Mouse (Mus musculus) spleen, adult 2 months (tissue): Measurements from ENCODE around the gene Anxa1. TPM values are rescaled to one million over a fixed set of nuclear protein-coding genes. Genes with fewer than 3 reads are reported as not detected.
A peak's percentile ranks its signal among the peaks of the same experiment; 100 is the strongest.

Source experiments
- DNase-seq, 2 experiments: peaks; one replicate each; pipeline versions ENCODE4 v3.0.0 to v3.0.0-alpha.2; 2012 to 2021; ENCODE audit warnings: low spot score in 2 of 2, low read depth in 1 of 2
- H3K27ac ChIP-seq: fragments of 200-500 bp; 2 replicates; pipeline ENCODE4 v1.5.1; 2012; ENCODE audit warnings: low read length, inconsistent platforms; ENCODE audit not compliant: insufficient read depth
- H3K27me3 ChIP-seq: fragments of 200-500 bp; 2 replicates; pipeline ENCODE4 v1.6.1; 2012; ENCODE audit warnings: mild to moderate bottlenecking, moderate library complexity, low read length, inconsistent platforms; ENCODE audit not compliant: control insufficient read depth, insufficient read depth
- H3K36me3 ChIP-seq: fragments of 200-500 bp; 2 replicates; pipeline ENCODE4 v1.6.1; 2012; ENCODE audit warnings: mild to moderate bottlenecking, low read length, inconsistent platforms; ENCODE audit not compliant: control insufficient read depth, insufficient read depth
- H3K4me1 ChIP-seq: fragments of 200-500 bp; 2 replicates; pipeline ENCODE4 v1.6.1; 2011; ENCODE audit warnings: inconsistent platforms; ENCODE audit not compliant: control insufficient read depth, insufficient read depth, insufficient read length
- H3K4me3 ChIP-seq: fragments of 200-500 bp; 2 replicates; pipeline ENCODE4 v1.5.1; 2011; ENCODE audit warnings: mild to moderate bottlenecking, inconsistent platforms; ENCODE audit not compliant: insufficient read depth, insufficient read length; ENCODE audit errors: extremely low read depth
- CTCF ChIP-seq: fragments of 200-500 bp; IDR thresholded peaks from 2 replicates; pipeline ENCODE4 v1.5.1; 2011; ENCODE audit warnings: mild to moderate bottlenecking, inconsistent platforms; ENCODE audit not compliant: insufficient read depth, insufficient read length, insufficient replicate concordance; ENCODE audit errors: extremely low read depth
- POLR2A ChIP-seq: fragments of 200-500 bp; IDR thresholded peaks from 2 replicates; pipeline ENCODE4 v1.6.1; 2011; ENCODE audit warnings: low read depth, low read length, inconsistent platforms
- WGBS: fragments of 180-500 bp; shearing (Covaris S2); methylation state at CpG from one replicate; pipeline ENCODE4 v1.1.7; 2018; 5-methylcytosine and 5-hydroxymethylcytosine counted together
- polyA plus RNA-seq: library from polyadenylated mRNA; depleted of rRNA; stranded (reverse); fragments of >200 nt; gene quantifications from 2 replicates; pipeline ENCODE4 v1.2.3, GENCODE M21; 2012

Gene Anxa1
- polyA plus RNA-seq, 1 experiment: 4.0 TPM

GRCm38 (mm10) chr19:20399187-20399586 lies 8.4 kb upstream of the Anxa1 start:
- no peak overlapping the region for H3K4me3 ChIP-seq
- H3K27me3 ChIP-seq: no peaks in the 10 kb centered on the region
- no peak overlapping the region for H3K27ac ChIP-seq
- TF ChIP-seq CTCF (no peak), POLR2A (no peak)
- DNase-seq: no peak
- H3K4me1 ChIP-seq: no peaks in the 10 kb centered on the region
- H3K36me3 ChIP-seq: no peaks in the 10 kb centered on the region
- 86% methylated on average over 4 of the region's 4 CpGs for WGBS

DNA sequence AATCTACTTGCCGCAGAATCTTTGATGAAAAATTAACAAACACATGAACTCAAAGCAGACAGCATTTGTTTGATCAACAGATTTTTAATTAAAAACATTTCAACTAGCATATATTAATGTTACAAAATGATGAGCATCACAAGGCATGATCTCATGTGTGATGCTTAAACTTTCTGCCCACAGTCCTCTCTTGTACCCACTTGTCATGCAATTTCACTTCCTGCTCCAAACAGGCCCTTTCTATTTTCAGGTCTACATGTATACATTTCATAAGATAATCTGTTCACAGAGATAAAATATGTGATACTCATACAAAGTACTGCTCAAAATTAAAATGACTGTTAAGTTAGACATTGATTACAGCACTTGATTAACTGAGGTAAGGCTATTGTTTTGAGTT lies 6.3 kb upstream of the Anxa1 start:
- WGBS: 95% methylated on average over 1 of the region's 1 CpGs
- H3K4me3 ChIP-seq: no peak overlapping the region
- H3K27ac ChIP-seq: no peak overlapping the region
- no peaks in the 10 kb centered on the region for H3K36me3 ChIP-seq
- TF ChIP-seq CTCF (no peak), POLR2A (no peak)
- DNase-seq: no peak
- H3K27me3 ChIP-seq: no peaks in the 10 kb centered on the region
- H3K4me1 ChIP-seq: no peaks in the 10 kb centered on the region

- Histone ChIP-seq H3K27ac (no peak overlapping the region; the same call in none of the 2 replicates), H3K4me1 (peaks cover 3% of the 10 kb centered on the region; the same call in 1 of the 2 replicates)
Measured at GRCm38 (mm10) chr19:20393556-20394274, 3.0 kb upstream of the Anxa1 start.

DNA sequence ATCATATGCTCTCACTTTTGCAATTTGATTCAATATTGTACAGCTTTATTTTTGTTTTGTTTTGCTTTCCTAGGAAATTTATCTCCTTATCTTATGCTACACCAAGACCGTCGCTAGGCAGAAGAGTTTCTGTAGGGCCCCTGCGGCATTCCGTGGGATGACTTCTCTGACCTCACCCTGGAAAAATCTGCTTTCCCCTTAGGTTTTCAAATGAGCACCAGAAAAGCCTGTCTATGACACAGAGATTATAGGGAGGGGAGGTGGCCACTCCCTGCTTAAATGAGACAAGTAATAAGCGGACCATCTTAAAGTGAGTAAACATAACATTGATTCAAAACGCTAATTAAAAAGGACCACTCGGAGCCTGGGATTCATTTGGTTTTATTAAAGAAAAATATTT lies 1.0 kb downstream of the Anxa1 start:
- Histone ChIP-seq H3K4me3 (peak overlapping the region; percentile 32; the same call in 1 of the 2 replicates), H3K27ac (peak overlapping the region; percentile 22; the same call in 1 of the 2 replicates)

More at GRCm38 (mm10) chr19:20393556-20394274, 3.0 kb upstream of the Anxa1 start:
- WGBS: 78% methylated on average over 6 of the region's 6 CpGs
- no peak overlapping the region for H3K4me3 ChIP-seq
- no peak for TF ChIP-seq CTCF
- no peak for TF ChIP-seq POLR2A
- no peak for DNase-seq
- H3K27me3 ChIP-seq: no peaks in the 10 kb centered on the region
- H3K36me3 ChIP-seq: no peaks in the 10 kb centered on the region

GRCm38 (mm10) chr19:20389245-20389644 lies 1.5 kb downstream of the Anxa1 start:
- no peak for DNase-seq
- Histone ChIP-seq H3K4me1 (peaks cover 3% of the 10 kb centered on the region; the same call in 1 of the 2 replicates), H3K36me3 (no peaks in the 10 kb centered on the region), H3K4me3 (no peak overlapping the region), H3K27ac (no peak overlapping the region), H3K27me3 (no peaks in the 10 kb centered on the region)
- TF ChIP-seq POLR2A (no peak), CTCF (no peak)
- 8% methylated on average over 6 of the region's 6 CpGs for WGBS

More for the DNA sequence above, 1.0 kb downstream of the Anxa1 start:
- TF ChIP-seq POLR2A (no peak), CTCF (no peak)
- peaks cover 3% of the 10 kb centered on the region; the same call in 1 of the 2 replicates for H3K4me1 ChIP-seq
- H3K27me3 ChIP-seq: no peaks in the 10 kb centered on the region
- no peaks in the 10 kb centered on the region for H3K36me3 ChIP-seq
- no peak for DNase-seq
- WGBS: 29% methylated on average over 7 of the region's 7 CpGs

DNA sequence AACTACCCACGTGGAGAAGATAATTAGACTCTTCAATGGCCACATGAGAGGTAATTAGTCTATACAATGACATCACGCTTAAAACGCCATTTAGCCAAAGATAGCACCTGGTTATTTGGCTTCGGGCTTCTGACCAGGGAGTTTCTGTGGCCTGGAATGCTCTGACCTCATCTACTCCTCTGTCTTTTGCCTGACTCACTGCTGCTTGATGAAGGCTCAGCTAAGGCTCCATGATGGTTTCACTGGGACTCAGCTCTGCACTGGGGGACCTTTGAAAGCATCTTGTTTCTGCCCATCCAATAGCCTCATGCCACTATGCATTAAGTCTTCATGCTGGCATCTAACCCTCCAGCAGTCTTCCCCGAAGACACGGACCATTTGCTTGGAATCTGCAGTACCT lies 2.5 kb downstream of the Anxa1 start:
- no peak overlapping the region for H3K27ac ChIP-seq
- no peaks in the 10 kb centered on the region for H3K27me3 ChIP-seq
- 90% methylated on average over 6 of the region's 6 CpGs for WGBS
- DNase-seq: no peak
- peaks cover 3% of the 10 kb centered on the region; the same call in 1 of the 2 replicates for H3K4me1 ChIP-seq
- TF ChIP-seq CTCF (no peak), POLR2A (no peak)
- H3K36me3 ChIP-seq: peaks cover 3% of the 10 kb centered on the region; the same call in 1 of the 2 replicates
- no peak overlapping the region for H3K4me3 ChIP-seq

GRCm38 (mm10) chr19:20386296-20386695 lies 4.4 kb downstream of the Anxa1 start:
- peaks cover 3% of the 10 kb centered on the region; the same call in 1 of the 2 replicates for H3K4me1 ChIP-seq
- TF ChIP-seq POLR2A: no peak
- TF ChIP-seq CTCF: no peak
- H3K4me3 ChIP-seq: no peak overlapping the region
- no peak for DNase-seq
- WGBS: 77% methylated on average over 2 of the region's 2 CpGs
- peaks cover 3% of the 10 kb centered on the region; the same call in 1 of the 2 replicates for H3K36me3 ChIP-seq
- H3K27me3 ChIP-seq: no peaks in the 10 kb centered on the region
- H3K27ac ChIP-seq: no peak overlapping the region
